Mouse (Mus musculus): Measurements from ENCODE around the gene Gm39566. TPM values are rescaled to one million over a fixed set of nuclear protein-coding genes. Genes with fewer than 3 reads are reported as not detected.
A peak's percentile ranks its signal among the peaks of the same experiment; 100 is the strongest.

Gm39566 gene
- polyA plus RNA-seq, 1 experiment from 2014 or later, result not detected

GRCm38 (mm10) chr11:69775716-69776115 lies 39.4 kb downstream of the Gm39566 start:
- Histone ChIP-seq H3K9ac (no peak overlapping the region), H3K4me3 (replicated peaks) (no peak overlapping the region), H3K9me3 (replicated peaks) (no peaks in the 10 kb centered on the region), H3K27ac (no peak overlapping the region), H3K27me3 (peaks cover 56% of the 10 kb centered on the region), H3K36me3 (0 out of 2 replicates have a peak, but pooled peaks cover 4% of the 10 kb centered on the region), H3K4me2 (no peak overlapping the region), H3K4me1 (replicated peaks) (no peaks in the 10 kb centered on the region)
- DNase-seq (no peak), ATAC-seq (ENCODE audit: low read depth) (no peak)
- 60% methylated on average over 10 of the region's 10 CpGs for WGBS (ENCODE audit: insufficient replicate concordance)

GRCm38 (mm10) chr11:69774961-69775360 lies 40.1 kb downstream of the Gm39566 start:
- peaks cover 49% of the 10 kb centered on the region for H3K27me3 ChIP-seq
- ATAC-seq (ENCODE audit: low read depth), result no peak
- H3K9ac ChIP-seq, result no peak overlapping the region
- H3K9me3 ChIP-seq (replicated peaks), result no peaks in the 10 kb centered on the region
- no peak overlapping the region for H3K4me2 ChIP-seq
- H3K4me1 ChIP-seq (replicated peaks), result 0 out of 2 replicates have a peak, but pooled peaks cover 2% of the 10 kb centered on the region
- 0 out of 2 replicates have a peak, but pooled peaks cover 4% of the 10 kb centered on the region for H3K36me3 ChIP-seq
- no peak overlapping the region for H3K4me3 ChIP-seq (replicated peaks)
- DNase-seq, result no peak
- H3K27ac ChIP-seq, result no peak overlapping the region
- 39% methylated on average over 5 of the region's 5 CpGs for WGBS (ENCODE audit: insufficient replicate concordance)

- Histone ChIP-seq H3K9me3 (replicated peaks) (no peaks in the 10 kb centered on the region), H3K9ac (0 out of 2 replicates have a peak overlapping the region, but pooled peaks have one; percentile 83), H3K27me3 (peaks cover 6% of the 10 kb centered on the region; the same call in 1 of the 2 replicates), H3K4me1 (replicated peaks) (peaks cover 38% of the 10 kb centered on the region), H3K36me3 (no peaks in the 10 kb centered on the region), H3K4me2 (peak overlapping the region; percentile 94), H3K4me3 (replicated peaks) (no peak overlapping the region), H3K27ac (peak overlapping the region; percentile 51; the same call in 1 of the 2 replicates)
- 65% methylated on average over 4 of the region's 4 CpGs for WGBS (ENCODE audit: insufficient replicate concordance)
- DNase-seq, result no peak
- no peak for ATAC-seq (ENCODE audit: low read depth)
Measured at GRCm38 (mm10) chr11:69767625-69767909, 47.5 kb downstream of the Gm39566 start.

- peak overlapping the region; percentile 76 for H3K4me3 ChIP-seq (replicated peaks)
- ATAC-seq (ENCODE audit: low read depth) (no peak), DNase-seq (no peak)
- peak overlapping the region; percentile 72 for H3K27ac ChIP-seq
- no peaks in the 10 kb centered on the region for H3K9me3 ChIP-seq (replicated peaks)
- peaks cover 6% of the 10 kb centered on the region; the same call in 1 of the 2 replicates for H3K27me3 ChIP-seq
- H3K9ac ChIP-seq, result peak overlapping the region; percentile 83
- peaks cover 38% of the 10 kb centered on the region for H3K4me1 ChIP-seq (replicated peaks)
- WGBS (ENCODE audit: insufficient replicate concordance), result 65% methylated on average over 13 of the region's 13 CpGs
- H3K36me3 ChIP-seq, result no peaks in the 10 kb centered on the region
- peak overlapping the region; percentile 94 for H3K4me2 ChIP-seq
Measured at GRCm38 (mm10) chr11:69766872-69767624, 48.0 kb downstream of the Gm39566 start.

- under 1% methylated on average over 37 of the region's 37 CpGs for WGBS (ENCODE audit: insufficient replicate concordance)
- peaks cover 38% of the 10 kb centered on the region for H3K4me1 ChIP-seq (replicated peaks)
- no peaks in the 10 kb centered on the region for H3K36me3 ChIP-seq
- H3K27ac ChIP-seq, result peak overlapping the region; percentile 72
- H3K4me2 ChIP-seq, result peak overlapping the region; percentile 94
- ATAC-seq (ENCODE audit: low read depth) (peak; percentile 79), DNase-seq (peak; percentile 52)
- peak overlapping the region; percentile 83 for H3K9ac ChIP-seq
- H3K9me3 ChIP-seq (replicated peaks), result no peaks in the 10 kb centered on the region
- H3K27me3 ChIP-seq, result peaks cover 6% of the 10 kb centered on the region; the same call in 1 of the 2 replicates
- H3K4me3 ChIP-seq (replicated peaks), result peak overlapping the region; percentile 76
Measured at GRCm38 (mm10) chr11:69766126-69766609, 48.9 kb downstream of the Gm39566 start.

- Histone ChIP-seq H3K36me3 (no peaks in the 10 kb centered on the region), H3K27ac (peak within 1 kb of the TSS; percentile 72), H3K9ac (peak within 1 kb of the TSS; percentile 83), H3K9me3 (replicated peaks) (no peaks in the 10 kb centered on the region), H3K27me3 (peaks cover 6% of the 10 kb centered on the region; the same call in 1 of the 2 replicates), H3K4me3 (replicated peaks) (peak within 1 kb of the TSS; percentile 76), H3K4me1 (replicated peaks) (peaks cover 43% of the 10 kb centered on the region), H3K4me2 (peak within 1 kb of the TSS; percentile 94)
- WGBS (ENCODE audit: insufficient replicate concordance), result 22% methylated on average over 42 of the region's 55 CpGs
- ATAC-seq (ENCODE audit: low read depth) (peak; percentile 42; the same call in 1 of the 2 replicates), DNase-seq (no peak)
Measured at GRCm38 (mm10) chr11:69765221-69766125, 49.6 kb downstream of the Gm39566 start, which contains the start of gene Zbtb4. Gene Zbtb4, plus strand, starts transcription at chr11:69765912.

GRCm38 (mm10) chr11:69763551-69763950 lies 51.5 kb downstream of the Gm39566 start:
- Histone ChIP-seq H3K9me3 (replicated peaks) (no peaks in the 10 kb centered on the region), H3K4me1 (replicated peaks) (peaks cover 47% of the 10 kb centered on the region), H3K4me2 (no peak overlapping the region), H3K9ac (no peak overlapping the region), H3K36me3 (no peaks in the 10 kb centered on the region), H3K27me3 (peaks cover 4% of the 10 kb centered on the region; the same call in 1 of the 2 replicates), H3K27ac (no peak overlapping the region), H3K4me3 (replicated peaks) (no peak overlapping the region)
- DNase-seq (no peak), ATAC-seq (ENCODE audit: low read depth) (no peak)
- 62% methylated on average over 7 of the region's 7 CpGs for WGBS (ENCODE audit: insufficient replicate concordance)

GRCm38 (mm10) chr11:69761868-69762267 lies 53.2 kb downstream of the Gm39566 start, which contains the start of gene Slc35g3:
Gene Slc35g3, minus strand, starts transcription at chr11:69761968.
- no peak for DNase-seq
- H3K4me2 ChIP-seq, result no peak within 1 kb of the TSS
- WGBS (ENCODE audit: insufficient replicate concordance), result 59% methylated on average over 1 of the region's 1 CpGs
- no peak within 1 kb of the TSS for H3K4me3 ChIP-seq (replicated peaks)
- no peaks in the 10 kb centered on the region for H3K36me3 ChIP-seq
- H3K27ac ChIP-seq, result peak within 1 kb of the TSS; percentile 9; the same call in 1 of the 2 replicates
- peaks cover 41% of the 10 kb centered on the region for H3K4me1 ChIP-seq (replicated peaks)
- H3K27me3 ChIP-seq, result no peaks in the 10 kb centered on the region; the same call in 1 of the 2 replicates
- H3K9ac ChIP-seq, result 0 out of 2 replicates have a peak within 1 kb of the TSS, but pooled peaks have one; percentile 87
- ATAC-seq (ENCODE audit: low read depth), result no peak
- no peaks in the 10 kb centered on the region for H3K9me3 ChIP-seq (replicated peaks)

Other genes starting within 250 kb of the Gm39566 start
- 23.1 and 23.7 TPM in 2 replicates for gene Wrap53, start 235.0 kb downstream of the Gm39566 start, polyA plus RNA-seq (2015; fragmentation: Nextera tagmentation; extraction: Ambion mirVana)
- gene Trp53, start 234.9 kb downstream of the Gm39566 start, polyA plus RNA-seq (2015; fragmentation: Nextera tagmentation; extraction: Ambion mirVana), result 83.0 and 90.4 TPM in 2 replicates
- gene Atp1b2, start 209.4 kb downstream of the Gm39566 start, polyA plus RNA-seq (2015; fragmentation: Nextera tagmentation; extraction: Ambion mirVana), result 21.7 and 30.8 TPM in 2 replicates
- 33.4 and 34.8 TPM in 2 replicates for gene Shbg, start 197.4 kb downstream of the Gm39566 start, polyA plus RNA-seq (2015; fragmentation: Nextera tagmentation; extraction: Ambion mirVana)
- 11.6 and 12.3 TPM in 2 replicates for gene Sat2, start 193.3 kb downstream of the Gm39566 start, polyA plus RNA-seq (2015; fragmentation: Nextera tagmentation; extraction: Ambion mirVana)
- gene Fxr2, start 182.3 kb downstream of the Gm39566 start, polyA plus RNA-seq (2015; fragmentation: Nextera tagmentation; extraction: Ambion mirVana), result 7.9 and 8.2 TPM in 2 replicates
- gene Sox15, start 160.0 kb downstream of the Gm39566 start, polyA plus RNA-seq (2015; fragmentation: Nextera tagmentation; extraction: Ambion mirVana), result not detected in 2 replicates
- 36.9 and 39.2 TPM in 2 replicates for gene Mpdu1, start 152.7 kb downstream of the Gm39566 start, polyA plus RNA-seq (2015; fragmentation: Nextera tagmentation; extraction: Ambion mirVana)
- 17.3 and 17.4 TPM in 2 replicates for gene Cd68, start 149.1 kb downstream of the Gm39566 start, polyA plus RNA-seq (2015; fragmentation: Nextera tagmentation; extraction: Ambion mirVana)
- 351 and 453 TPM in 2 replicates for gene Eif4a1, start 142.9 kb downstream of the Gm39566 start, polyA plus RNA-seq (2015; fragmentation: Nextera tagmentation; extraction: Ambion mirVana)
- 37.3 and 38.6 TPM in 2 replicates for gene Senp3, start 133.2 kb downstream of the Gm39566 start, polyA plus RNA-seq (2015; fragmentation: Nextera tagmentation; extraction: Ambion mirVana)
- 0.10 TPM in 1 of 2 replicates, not detected in the other for gene Tnfsf13, start 129.5 kb downstream of the Gm39566 start, polyA plus RNA-seq (2015; fragmentation: Nextera tagmentation; extraction: Ambion mirVana)
- 2.1 and 2.6 TPM in 2 replicates for gene Tnfsf12, start 119.4 kb downstream of the Gm39566 start, polyA plus RNA-seq (2015; fragmentation: Nextera tagmentation; extraction: Ambion mirVana)
- gene Tnfsfm13, start 119.2 kb downstream of the Gm39566 start, polyA plus RNA-seq (2015; fragmentation: Nextera tagmentation; extraction: Ambion mirVana), result 1.1 and 1.4 TPM in 2 replicates
- 9.6 and 10.8 TPM in 2 replicates for gene Polr2a, start 56.7 kb downstream of the Gm39566 start, polyA plus RNA-seq (2015; fragmentation: Nextera tagmentation; extraction: Ambion mirVana)
- gene Slc35g3, start 53.3 kb downstream of the Gm39566 start, polyA plus RNA-seq (2015; fragmentation: Nextera tagmentation; extraction: Ambion mirVana), result not detected in 2 replicates
- 0.38 and 0.43 TPM in 2 replicates for gene Zbtb4, start 49.4 kb downstream of the Gm39566 start, polyA plus RNA-seq (2015; fragmentation: Nextera tagmentation; extraction: Ambion mirVana)
- 0.43 and 0.59 TPM in 2 replicates for gene Chrnb1, start 19.4 kb downstream of the Gm39566 start, polyA plus RNA-seq (2015; fragmentation: Nextera tagmentation; extraction: Ambion mirVana)
- 0.07 and 0.20 TPM in 2 replicates for gene Fgf11, start 13.4 kb downstream of the Gm39566 start, polyA plus RNA-seq (2015; fragmentation: Nextera tagmentation; extraction: Ambion mirVana)
- gene Tmem102, start 9.7 kb downstream of the Gm39566 start, polyA plus RNA-seq (2015; fragmentation: Nextera tagmentation; extraction: Ambion mirVana), result 0.46 and 0.50 TPM in 2 replicates
- gene Spem2, start 3.2 kb upstream of the Gm39566 start, polyA plus RNA-seq (2015; fragmentation: Nextera tagmentation; extraction: Ambion mirVana), result not detected in 2 replicates
- not detected in 2 replicates for gene Spem1, start 6.9 kb upstream of the Gm39566 start, polyA plus RNA-seq (2015; fragmentation: Nextera tagmentation; extraction: Ambion mirVana)
- 0.68 and 0.75 TPM in 2 replicates for gene Nlgn2, start 22.5 kb upstream of the Gm39566 start, polyA plus RNA-seq (2015; fragmentation: Nextera tagmentation; extraction: Ambion mirVana)
- 321 and 345 TPM in 2 replicates for gene Tmem256, start 23.2 kb upstream of the Gm39566 start, polyA plus RNA-seq (2015; fragmentation: Nextera tagmentation; extraction: Ambion mirVana)
- gene Plscr3, start 31.1 kb upstream of the Gm39566 start, polyA plus RNA-seq (2015; fragmentation: Nextera tagmentation; extraction: Ambion mirVana), result 28.0 and 29.9 TPM in 2 replicates
- 0.76 and 1.5 TPM in 2 replicates for gene Tnk1, start 43.4 kb upstream of the Gm39566 start, polyA plus RNA-seq (2015; fragmentation: Nextera tagmentation; extraction: Ambion mirVana)
- not detected in 2 replicates for gene Tmem95, start 62.7 kb upstream of the Gm39566 start, polyA plus RNA-seq (2015; fragmentation: Nextera tagmentation; extraction: Ambion mirVana)
- 0.89 and 1.3 TPM in 2 replicates for gene Kctd11, start 66.1 kb upstream of the Gm39566 start, polyA plus RNA-seq (2015; fragmentation: Nextera tagmentation; extraction: Ambion mirVana)
- gene Acap1, start 80.2 kb upstream of the Gm39566 start, polyA plus RNA-seq (2015; fragmentation: Nextera tagmentation; extraction: Ambion mirVana), result 4.4 and 4.9 TPM in 2 replicates
- 0.89 and 1.0 TPM in 2 replicates for gene 2810408A11Rik, start 85.7 kb upstream of the Gm39566 start, polyA plus RNA-seq (2015; fragmentation: Nextera tagmentation; extraction: Ambion mirVana)
- 2.3 and 2.8 TPM in 2 replicates for gene Neurl4, start 85.8 kb upstream of the Gm39566 start, polyA plus RNA-seq (2015; fragmentation: Nextera tagmentation; extraction: Ambion mirVana)
- 107 and 116 TPM in 2 replicates for gene Gps2, start 98.6 kb upstream of the Gm39566 start, polyA plus RNA-seq (2015; fragmentation: Nextera tagmentation; extraction: Ambion mirVana)
- 1,847 and 1,941 TPM in 2 replicates for gene Eif5a, start 106.7 kb upstream of the Gm39566 start, polyA plus RNA-seq (2015; fragmentation: Nextera tagmentation; extraction: Ambion mirVana)
- 0.28 and 0.30 TPM in 2 replicates for gene Ybx2, start 120.5 kb upstream of the Gm39566 start, polyA plus RNA-seq (2015; fragmentation: Nextera tagmentation; extraction: Ambion mirVana)
- 14.2 TPM in 2 replicates for gene Slc2a4, start 132.9 kb upstream of the Gm39566 start, polyA plus RNA-seq (2015; fragmentation: Nextera tagmentation; extraction: Ambion mirVana)
- 2.4 and 4.2 TPM in 2 replicates for gene Cldn7, start 149.5 kb upstream of the Gm39566 start, polyA plus RNA-seq (2015; fragmentation: Nextera tagmentation; extraction: Ambion mirVana)
- gene Ctdnep1, start 165.9 kb upstream of the Gm39566 start, polyA plus RNA-seq (2015; fragmentation: Nextera tagmentation; extraction: Ambion mirVana), result 8.7 and 10.1 TPM in 2 replicates
- 84.9 and 86.9 TPM in 2 replicates for gene Elp5, start 167.2 kb upstream of the Gm39566 start, polyA plus RNA-seq (2015; fragmentation: Nextera tagmentation; extraction: Ambion mirVana)
- gene Gabarap, start 175.8 kb upstream of the Gm39566 start, polyA plus RNA-seq (2015; fragmentation: Nextera tagmentation; extraction: Ambion mirVana), result 259 and 294 TPM in 2 replicates
- 29.8 and 32.7 TPM in 2 replicates for gene Phf23, start 180.5 kb upstream of the Gm39566 start, polyA plus RNA-seq (2015; fragmentation: Nextera tagmentation; extraction: Ambion mirVana)
- gene Dvl2, start 185.3 kb upstream of the Gm39566 start, polyA plus RNA-seq (2015; fragmentation: Nextera tagmentation; extraction: Ambion mirVana), result 6.4 and 7.4 TPM in 2 replicates
- 83.7 and 87.2 TPM in 2 replicates for gene Acadvl, start 200.1 kb upstream of the Gm39566 start, polyA plus RNA-seq (2015; fragmentation: Nextera tagmentation; extraction: Ambion mirVana)
- 1.1 and 1.2 TPM in 2 replicates for gene Dlg4, start 201.6 kb upstream of the Gm39566 start, polyA plus RNA-seq (2015; fragmentation: Nextera tagmentation; extraction: Ambion mirVana)
- 1.4 and 1.8 TPM in 2 replicates for gene Asgr1, start 238.8 kb upstream of the Gm39566 start, polyA plus RNA-seq (2015; fragmentation: Nextera tagmentation; extraction: Ambion mirVana)